In the genomic region with DNA sequence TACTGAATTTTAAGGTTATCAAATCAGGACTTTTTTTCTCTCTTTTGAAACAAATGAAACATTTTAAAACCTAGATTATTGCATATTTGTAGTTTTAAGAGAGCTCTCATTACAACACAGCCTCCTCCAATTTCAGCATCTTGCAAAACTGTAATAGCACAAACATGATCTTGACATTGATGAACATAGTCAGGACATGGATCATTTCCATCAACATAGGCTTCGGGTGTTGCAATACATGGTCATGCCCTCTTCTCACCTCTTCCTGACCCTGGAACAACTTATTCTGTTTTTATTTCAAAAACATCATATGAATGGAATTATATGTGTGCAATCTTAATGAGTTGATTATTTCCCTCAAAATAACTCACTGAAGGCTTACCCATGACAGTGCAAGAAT, we compare ENCODE assay signal across 16 mouse cellular contexts.
"Had no signal": no experiment of that assay in that cellular context is flagged by ENCODE, and none has a peak within 500 bp of the region (broad histone marks: within the 10 kb centered on the region; RNA-seq: fewer than 3 reads in every experiment).

No protein-coding gene starts in this region.

- H3K27ac ChIP-seq: neural tube, embryonic 13.5 days; neural tube, embryonic 15.5 days; stomach, embryonic 15.5 days; stomach, postnatal 0 days had no signal

- H3K9ac ChIP-seq: neural tube, embryonic 13.5 days; neural tube, embryonic 15.5 days; stomach, embryonic 15.5 days had no signal

- H3K4me1 ChIP-seq: neural tube, embryonic 13.5 days; neural tube, embryonic 15.5 days; stomach, embryonic 15.5 days had no signal

- H3K4me3 ChIP-seq: neural tube, embryonic 13.5 days; neural tube, embryonic 15.5 days; stomach, embryonic 15.5 days had no signal

- H3K27me3 ChIP-seq: neural tube, embryonic 13.5 days; neural tube, embryonic 15.5 days; stomach, embryonic 15.5 days had no signal

- H3K36me3 ChIP-seq: neural tube, embryonic 13.5 days; neural tube, embryonic 15.5 days; stomach, embryonic 15.5 days had no signal

- H3K4me2 ChIP-seq: neural tube, embryonic 13.5 days; neural tube, embryonic 15.5 days; stomach, embryonic 15.5 days had no signal

- H3K9me3 ChIP-seq: neural tube, embryonic 13.5 days; neural tube, embryonic 15.5 days; stomach, embryonic 15.5 days had no signal

- DNase-seq: retina, postnatal 1 day; right cerebral cortex, adult 18-20 months; right cerebral cortex, postnatal 14 days; right cerebral cortex, postnatal 25 days; right cerebral cortex, postnatal 4 days; spleen, adult 18-20 months; thymus, adult 18-20 months; thymus, adult 2 months; thymus, postnatal 14 days; thymus, postnatal 25 days; thymus, postnatal 36 days; thymus, postnatal 4 days had no signal
